Mouse (Mus musculus): ENCODE results near the gene Rxfp2.

Gene Rxfp2

DNA sequence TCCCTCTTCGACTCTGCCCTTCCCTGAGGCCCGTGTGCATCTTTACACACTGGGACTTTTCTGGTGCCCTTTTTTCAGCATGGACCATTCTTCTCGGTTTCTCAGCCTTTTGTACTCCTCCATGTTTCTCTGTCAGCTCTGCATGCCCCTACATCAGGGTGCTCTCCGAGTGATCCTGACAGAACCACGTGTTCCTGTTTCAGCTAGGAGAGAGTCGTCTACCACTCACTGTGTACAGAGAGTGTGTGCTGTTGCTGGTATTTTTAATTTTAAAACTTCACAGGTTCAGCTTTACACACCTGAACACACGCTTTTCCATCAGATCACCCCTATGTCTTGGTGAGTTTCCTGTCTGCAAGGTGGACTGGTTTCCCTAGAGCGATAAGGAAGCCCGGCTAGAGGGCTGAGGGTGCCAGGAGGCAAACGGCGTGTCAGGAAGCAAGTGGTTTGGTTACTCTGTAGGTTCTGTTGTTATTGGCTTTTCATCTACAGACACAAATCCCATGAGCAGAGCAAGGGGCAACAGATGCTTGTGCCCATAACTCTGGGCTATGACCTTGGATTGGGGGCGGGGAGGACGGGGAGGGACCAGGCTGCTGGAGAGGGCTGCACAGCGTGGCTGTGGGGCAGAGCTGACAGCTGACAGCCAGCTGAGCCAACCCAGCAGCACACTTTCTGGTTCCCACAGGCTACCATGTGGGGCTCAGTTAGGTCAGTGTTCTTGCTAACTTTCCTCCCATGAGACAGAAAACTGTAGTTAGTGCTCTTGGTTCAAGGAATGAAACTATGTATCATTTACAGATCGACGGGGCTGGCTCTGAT, 97.0 kb downstream of the Rxfp2 start:
- no peak for DNase-seq (ENCODE audit: low spot score)

DNA sequence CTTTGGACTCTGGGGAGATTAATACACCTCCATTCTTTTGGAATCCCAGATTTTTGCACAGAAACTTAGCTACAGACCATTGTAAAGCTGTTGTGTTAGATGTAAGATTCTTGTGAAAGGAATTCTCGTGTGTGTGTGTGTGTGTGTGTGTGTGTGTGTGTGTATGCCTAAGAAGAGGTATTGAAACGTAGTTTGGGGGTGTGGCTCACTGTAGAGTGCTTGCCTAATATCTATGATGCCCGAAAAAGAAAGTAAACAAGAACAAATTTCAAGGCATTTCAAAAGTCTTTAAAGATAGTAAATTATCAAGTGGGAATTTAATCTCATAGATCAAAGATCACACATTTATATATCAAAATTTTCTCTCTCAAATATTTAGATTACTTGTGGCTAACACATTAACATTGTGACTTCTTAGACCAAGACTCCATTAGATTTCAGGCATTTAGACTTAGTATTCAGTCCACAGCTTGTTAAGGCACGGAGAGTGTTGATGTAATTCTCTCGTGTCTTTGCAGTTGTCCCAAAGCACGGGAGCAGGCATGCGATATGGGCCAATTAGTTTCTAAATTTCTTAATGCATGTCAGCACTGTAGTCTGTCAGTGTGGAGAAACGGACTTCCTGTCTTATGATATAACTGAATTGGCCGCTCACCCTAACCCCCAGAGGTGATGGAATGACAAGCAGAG, 97.9 kb downstream of the Rxfp2 start:
- no peak for DNase-seq (ENCODE audit: low spot score)

DNA sequence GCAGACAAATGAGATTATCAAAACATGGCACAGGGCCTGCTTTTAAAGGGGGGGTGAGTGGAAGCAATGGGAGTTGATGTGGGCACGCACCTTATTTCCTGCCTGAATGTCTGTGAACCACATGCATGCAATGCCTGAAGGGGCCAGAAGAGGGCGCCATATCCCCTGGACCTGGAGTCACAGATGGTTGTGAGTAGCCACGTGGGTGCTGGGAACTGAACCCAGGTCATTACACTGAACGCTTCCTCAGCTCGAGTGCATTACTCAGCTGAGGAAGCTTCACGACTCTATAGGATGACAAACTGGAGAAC, 98.4 kb downstream of the Rxfp2 start:
- no peak for DNase-seq (ENCODE audit: low spot score)

DNA sequence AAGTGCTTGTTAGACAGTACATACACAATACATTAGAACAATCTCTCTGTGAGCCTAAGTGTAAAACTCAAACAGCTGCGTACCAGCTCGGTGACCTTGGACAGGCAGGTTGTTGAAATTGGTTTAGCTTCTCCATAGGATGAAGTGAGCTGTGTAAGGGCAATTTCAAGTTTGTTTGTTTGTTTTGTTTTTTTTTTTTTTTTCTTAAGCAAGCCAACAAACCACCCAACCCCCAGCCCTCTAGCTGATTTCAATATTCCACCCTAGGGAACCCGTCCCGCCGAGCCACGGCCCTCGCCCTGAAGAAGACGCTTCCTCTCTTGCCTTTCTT, 99.6 kb downstream of the Rxfp2 start:
- no peak for DNase-seq (ENCODE audit: low spot score)

DNA sequence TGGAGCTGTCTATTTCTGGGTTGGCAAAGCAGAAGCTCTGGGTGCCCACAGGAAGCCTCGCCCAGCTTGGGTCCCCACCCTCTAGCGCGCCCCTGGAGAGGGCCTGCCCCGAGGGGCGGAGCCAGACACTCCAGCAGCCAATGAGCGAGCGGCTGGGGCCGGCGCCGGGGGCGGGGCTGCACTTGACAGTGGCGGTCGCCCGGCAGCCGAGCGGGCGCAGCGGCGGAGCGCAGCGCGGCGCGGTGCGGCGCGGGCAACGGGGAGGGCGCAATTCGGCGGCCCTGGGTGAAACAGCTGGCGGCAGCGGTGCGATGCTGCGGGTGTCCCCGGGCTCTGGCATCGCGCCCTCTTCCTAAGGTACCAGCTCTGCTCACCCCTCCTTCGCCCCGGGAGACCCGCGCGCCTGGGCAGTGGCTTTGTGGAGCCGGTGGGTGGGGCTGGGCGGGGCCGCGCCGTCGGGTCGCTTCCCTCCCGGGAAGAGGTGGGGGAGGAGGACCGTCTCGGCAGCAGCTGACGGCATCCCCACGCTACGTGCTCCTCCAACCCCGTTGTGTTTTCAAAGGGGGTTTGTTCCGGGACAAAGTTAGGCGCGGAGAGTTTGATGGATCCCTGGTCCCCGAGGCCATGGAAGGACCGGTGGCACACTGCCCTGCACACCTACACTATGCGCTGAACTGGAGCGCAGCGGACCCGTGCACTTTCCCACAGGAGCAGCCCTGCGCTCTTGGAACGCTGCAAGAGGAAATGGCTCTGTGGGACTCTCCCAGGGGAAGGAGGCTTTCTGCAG, 100.2 kb downstream of the Rxfp2 start, which contains the start of gene Fry:
Gene Fry (plus strand): TSS at position 191 of the 787 bp plus-strand sequence.
- DNase-seq (ENCODE audit: low spot score) = peak; percentile 86

DNA sequence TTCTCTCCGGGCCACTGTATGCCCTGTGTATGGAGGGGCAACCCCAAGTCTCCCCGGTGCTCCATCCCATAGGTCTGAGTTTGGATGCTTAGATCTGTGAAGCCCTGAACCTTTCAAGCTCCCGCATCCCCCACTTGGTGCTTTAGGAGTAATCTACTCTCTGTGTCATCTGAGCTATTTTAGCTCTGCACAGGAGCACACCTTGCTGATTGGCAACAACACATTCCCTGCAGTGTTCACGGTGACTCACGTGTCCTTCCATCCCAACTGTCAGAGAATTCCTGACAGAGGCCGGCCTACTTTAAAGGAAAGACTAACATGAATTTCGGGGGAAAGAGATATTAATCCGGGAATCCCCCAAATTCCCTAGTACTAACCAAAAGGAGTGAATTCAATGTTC, 102.2 kb downstream of the Rxfp2 start:
- no peak for DNase-seq (ENCODE audit: low spot score)

DNA sequence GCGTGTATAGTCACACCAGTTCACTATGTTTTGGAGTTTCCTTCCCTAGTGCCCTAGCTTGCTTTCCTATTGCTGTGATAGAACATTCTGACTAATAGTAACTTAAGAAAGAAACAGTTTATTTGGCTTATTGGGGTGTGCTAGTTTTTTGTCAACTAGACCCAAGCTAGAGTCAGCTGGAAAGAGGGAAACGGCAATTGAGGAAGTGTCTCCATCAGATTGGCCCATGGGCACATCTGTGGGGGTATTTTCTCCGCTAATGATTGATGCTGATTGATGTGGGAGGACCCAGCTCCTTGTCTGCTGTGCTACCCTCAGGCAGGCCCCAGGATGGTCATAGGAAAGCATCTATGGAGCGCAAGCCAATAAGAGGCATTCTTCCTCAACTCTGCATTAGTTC, 103.6 kb downstream of the Rxfp2 start:
- DNase-seq (ENCODE audit: low spot score) = no peak

DNA sequence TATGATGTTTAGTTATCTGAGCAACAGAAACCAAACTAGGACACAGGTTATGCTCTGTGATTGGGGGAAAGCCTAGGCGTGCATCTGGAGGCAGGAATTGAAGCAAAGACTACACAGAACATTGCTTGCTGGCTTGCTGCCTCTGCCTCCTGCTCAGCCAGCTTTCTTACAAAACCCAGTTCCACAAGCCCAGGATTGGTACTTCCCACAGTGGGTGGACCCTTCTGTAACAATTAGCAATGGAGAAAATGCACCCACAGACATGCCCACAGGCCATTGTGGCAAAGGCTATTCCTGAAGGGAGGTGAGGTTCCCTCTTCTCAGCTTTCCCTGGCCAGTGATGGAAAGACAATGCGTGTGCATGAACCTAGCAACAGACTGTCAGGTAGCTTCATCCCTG, 104.1 kb downstream of the Rxfp2 start:
- DNase-seq (ENCODE audit: low spot score) = no peak

DNA sequence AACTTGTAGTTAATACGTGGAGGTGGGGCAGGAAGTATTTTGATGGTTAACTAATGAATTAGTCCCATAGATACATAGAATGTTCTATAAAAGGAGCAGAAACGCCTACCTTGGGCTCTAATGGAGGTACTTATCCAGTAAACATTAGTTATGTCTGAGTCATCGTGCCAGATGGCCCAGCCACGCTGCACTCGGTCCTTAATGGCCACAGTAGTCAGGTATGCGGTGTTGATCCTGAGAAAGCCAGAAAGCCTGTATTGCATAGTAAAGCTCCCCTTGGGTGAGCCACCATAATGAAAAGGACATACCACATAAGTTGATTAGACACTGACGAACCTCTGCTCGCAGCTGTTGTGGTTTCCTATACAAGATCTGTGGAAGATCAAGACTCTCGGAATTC, 107.4 kb downstream of the Rxfp2 start:
- DNase-seq (ENCODE audit: low spot score) = no peak

DNA sequence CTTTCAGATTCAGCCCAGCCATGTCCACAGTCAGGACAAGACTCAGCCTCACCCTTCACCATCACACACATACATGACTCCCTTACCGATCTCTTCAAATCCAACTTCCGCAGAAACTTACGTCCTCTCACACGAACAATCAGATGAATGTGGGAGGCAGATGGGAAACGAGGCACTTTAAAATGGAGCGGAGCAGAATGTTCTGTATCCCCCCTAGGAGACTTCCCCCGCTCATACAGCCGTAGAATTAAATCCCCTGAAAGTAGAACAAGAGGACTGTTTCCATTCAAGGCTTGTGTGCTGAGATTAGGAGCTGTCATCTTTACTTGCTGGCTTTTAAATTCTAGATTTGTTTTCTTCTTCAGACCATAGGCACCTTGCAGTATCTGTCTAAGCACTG, 110.0 kb downstream of the Rxfp2 start:
- DNase-seq (ENCODE audit: low spot score) = no peak

DNA sequence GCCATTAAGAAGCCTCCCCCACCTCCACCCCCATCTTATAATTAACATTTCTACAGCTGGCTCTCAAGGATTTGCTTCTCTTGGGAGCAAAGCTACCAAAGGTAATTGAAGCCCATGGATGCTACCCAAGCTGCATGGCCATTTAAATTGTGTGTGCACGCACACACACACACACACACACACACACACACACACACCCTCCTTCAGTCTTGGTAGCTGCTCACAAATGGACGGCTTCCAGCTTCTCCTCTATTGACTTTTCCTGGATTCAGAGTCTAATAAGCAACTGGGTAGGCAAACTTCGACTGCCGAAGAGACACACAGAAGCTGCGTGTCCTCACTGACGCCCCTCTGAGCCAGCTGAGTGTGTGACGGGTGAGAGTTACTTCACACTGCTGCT, 111.7 kb downstream of the Rxfp2 start:
- DNase-seq (ENCODE audit: low spot score) = no peak

DNA sequence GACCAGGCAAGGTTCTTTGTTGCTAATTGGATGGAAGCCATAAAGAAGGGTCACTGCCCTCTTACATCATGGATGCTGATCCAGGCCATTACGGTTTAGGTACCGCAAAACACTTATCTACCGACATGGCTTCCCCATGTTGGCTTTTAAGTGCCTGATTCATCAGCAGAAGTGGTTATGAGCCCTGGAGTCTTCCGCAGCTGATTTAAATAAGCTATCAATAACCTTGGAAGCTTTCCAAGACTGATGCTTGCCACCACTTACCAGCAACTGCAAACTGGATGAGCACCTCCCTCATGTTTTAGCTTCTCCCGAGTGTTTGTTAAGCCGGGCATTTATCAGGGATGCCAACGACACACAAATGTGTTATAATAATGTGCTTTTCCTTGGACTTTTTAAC, 112.7 kb downstream of the Rxfp2 start:
- DNase-seq (ENCODE audit: low spot score) = no peak

Data from c-Kit-positive CD71-positive TER-119-positive erythroid progenitor cells, embryonic 14.5 days (primary cell).